Mouse (Mus musculus): ENCODE measurements around the gene Ctse. TPM values are rescaled to one million over a fixed set of nuclear protein-coding genes. Genes with fewer than 3 reads are reported as not detected.
A peak's percentile ranks its signal among the peaks of the same experiment; 100 is the strongest.

Ctse gene
- polyA plus RNA-seq, 1 experiment from 2014 or later = 46.8 TPM

GRCm38 (mm10) chr1:131698770-131699169, 60.7 kb downstream of the Ctse start:
- no peak overlapping the region for H3K9ac ChIP-seq (replicated peaks; ENCODE audit: low read depth, low read length)
- no peaks in the 10 kb centered on the region for H3K9me3 ChIP-seq (ENCODE audit: control insufficient read depth, low read depth, low read length)
- 90% methylated on average over 3 of the region's 3 CpGs for WGBS
- no peak overlapping the region for H3K4me2 ChIP-seq (replicated peaks; ENCODE audit: low read depth, low read length)
- H3K4me1 ChIP-seq (ENCODE audit: control insufficient read depth, insufficient read depth, low read length) = no peaks in the 10 kb centered on the region
- H3K36me3 ChIP-seq (ENCODE audit: control insufficient read depth, insufficient read depth, low read length) = no peaks in the 10 kb centered on the region
- no peak for ATAC-seq (ENCODE audit: insufficient number of reproducible peaks, insufficient read depth, low FRiP score, low read depth)
- H3K27ac ChIP-seq (ENCODE audit: low read length) = no peak overlapping the region
- H3K4me3 ChIP-seq (ENCODE audit: low read depth, low read length) = no peak overlapping the region
- no peaks in the 10 kb centered on the region for H3K27me3 ChIP-seq (ENCODE audit: control insufficient read depth, insufficient read depth, low read length)

- no peak overlapping the region for H3K27ac ChIP-seq (ENCODE audit: low read length)
- H3K4me3 ChIP-seq (ENCODE audit: low read depth, low read length) = no peak overlapping the region
- no peaks in the 10 kb centered on the region for H3K27me3 ChIP-seq (ENCODE audit: control insufficient read depth, insufficient read depth, low read length)
- no peaks in the 10 kb centered on the region for H3K36me3 ChIP-seq (ENCODE audit: control insufficient read depth, insufficient read depth, low read length)
- no peaks in the 10 kb centered on the region for H3K9me3 ChIP-seq (ENCODE audit: control insufficient read depth, low read depth, low read length)
- no peaks in the 10 kb centered on the region for H3K4me1 ChIP-seq (ENCODE audit: control insufficient read depth, insufficient read depth, low read length)
- no peak overlapping the region for H3K4me2 ChIP-seq (replicated peaks; ENCODE audit: low read depth, low read length)
- ATAC-seq (ENCODE audit: insufficient number of reproducible peaks, insufficient read depth, low FRiP score, low read depth) = no peak
- WGBS = 57% methylated on average over 4 of the region's 4 CpGs
- H3K9ac ChIP-seq (replicated peaks; ENCODE audit: low read depth, low read length) = no peak overlapping the region
These were observed 61.5 kb downstream of the Ctse start for GRCm38 (mm10) chr1:131699642-131700041.

DNA sequence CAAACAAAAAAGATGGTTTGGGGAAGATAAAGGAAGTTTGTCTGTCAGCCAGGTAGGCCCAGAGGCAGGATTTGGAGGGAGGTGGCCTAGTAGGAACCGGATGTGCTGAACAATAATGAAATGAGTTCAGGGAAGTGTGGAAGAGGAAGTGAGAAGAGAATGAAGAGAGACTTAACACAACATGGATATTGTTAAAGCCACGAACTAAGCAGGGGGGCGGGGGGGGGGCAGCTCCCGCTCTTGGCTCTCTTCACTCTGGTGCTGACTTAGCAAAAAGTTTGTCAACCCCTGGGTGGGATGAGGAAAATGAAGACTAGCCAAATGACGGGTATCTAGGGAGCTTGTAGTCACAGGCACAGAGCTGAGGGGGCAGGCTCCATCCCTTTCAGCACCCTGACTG, 62.3 kb downstream of the Ctse start:
- Histone ChIP-seq H3K4me2 (replicated peaks; ENCODE audit: low read depth, low read length) (no peak overlapping the region), H3K9ac (replicated peaks; ENCODE audit: low read depth, low read length) (no peak overlapping the region), H3K27ac (ENCODE audit: low read length) (no peak overlapping the region), H3K4me1 (ENCODE audit: control insufficient read depth, insufficient read depth, low read length) (no peaks in the 10 kb centered on the region), H3K27me3 (ENCODE audit: control insufficient read depth, insufficient read depth, low read length) (no peaks in the 10 kb centered on the region), H3K4me3 (ENCODE audit: low read depth, low read length) (no peak overlapping the region), H3K36me3 (ENCODE audit: control insufficient read depth, insufficient read depth, low read length) (no peaks in the 10 kb centered on the region), H3K9me3 (ENCODE audit: control insufficient read depth, low read depth, low read length) (no peaks in the 10 kb centered on the region)
- no peak for ATAC-seq (ENCODE audit: insufficient number of reproducible peaks, insufficient read depth, low FRiP score, low read depth)
- 75% methylated on average over 5 of the region's 5 CpGs for WGBS

GRCm38 (mm10) chr1:131701391-131701790, 63.3 kb downstream of the Ctse start:
- H3K4me1 ChIP-seq (ENCODE audit: control insufficient read depth, insufficient read depth, low read length) = no peaks in the 10 kb centered on the region

GRCm38 (mm10) chr1:131702094-131702766, 64.1 kb downstream of the Ctse start:
- no peaks in the 10 kb centered on the region for H3K36me3 ChIP-seq (ENCODE audit: control insufficient read depth, insufficient read depth, low read length)
- ATAC-seq (ENCODE audit: insufficient number of reproducible peaks, insufficient read depth, low FRiP score, low read depth) = no peak
- no peaks in the 10 kb centered on the region for H3K4me1 ChIP-seq (ENCODE audit: control insufficient read depth, insufficient read depth, low read length)
- H3K4me2 ChIP-seq (replicated peaks; ENCODE audit: low read depth, low read length) = no peak overlapping the region
- no peaks in the 10 kb centered on the region for H3K9me3 ChIP-seq (ENCODE audit: control insufficient read depth, low read depth, low read length)
- no peak overlapping the region for H3K27ac ChIP-seq (ENCODE audit: low read length)
- H3K4me3 ChIP-seq (ENCODE audit: low read depth, low read length) = no peak overlapping the region
- WGBS = 57% methylated on average over 8 of the region's 8 CpGs
- no peaks in the 10 kb centered on the region for H3K27me3 ChIP-seq (ENCODE audit: control insufficient read depth, insufficient read depth, low read length)
- H3K9ac ChIP-seq (replicated peaks; ENCODE audit: low read depth, low read length) = no peak overlapping the region

More at GRCm38 (mm10) chr1:131701391-131701790, 63.3 kb downstream of the Ctse start:
- 85% methylated on average over 5 of the region's 5 CpGs for WGBS
- H3K36me3 ChIP-seq (ENCODE audit: control insufficient read depth, insufficient read depth, low read length) = no peaks in the 10 kb centered on the region
- H3K4me3 ChIP-seq (ENCODE audit: low read depth, low read length) = no peak overlapping the region
- no peak overlapping the region for H3K27ac ChIP-seq (ENCODE audit: low read length)
- no peaks in the 10 kb centered on the region for H3K9me3 ChIP-seq (ENCODE audit: control insufficient read depth, low read depth, low read length)
- H3K9ac ChIP-seq (replicated peaks; ENCODE audit: low read depth, low read length) = no peak overlapping the region
- no peak overlapping the region for H3K4me2 ChIP-seq (replicated peaks; ENCODE audit: low read depth, low read length)
- ATAC-seq (ENCODE audit: insufficient number of reproducible peaks, insufficient read depth, low FRiP score, low read depth) = no peak
- no peaks in the 10 kb centered on the region for H3K27me3 ChIP-seq (ENCODE audit: control insufficient read depth, insufficient read depth, low read length)

DNA sequence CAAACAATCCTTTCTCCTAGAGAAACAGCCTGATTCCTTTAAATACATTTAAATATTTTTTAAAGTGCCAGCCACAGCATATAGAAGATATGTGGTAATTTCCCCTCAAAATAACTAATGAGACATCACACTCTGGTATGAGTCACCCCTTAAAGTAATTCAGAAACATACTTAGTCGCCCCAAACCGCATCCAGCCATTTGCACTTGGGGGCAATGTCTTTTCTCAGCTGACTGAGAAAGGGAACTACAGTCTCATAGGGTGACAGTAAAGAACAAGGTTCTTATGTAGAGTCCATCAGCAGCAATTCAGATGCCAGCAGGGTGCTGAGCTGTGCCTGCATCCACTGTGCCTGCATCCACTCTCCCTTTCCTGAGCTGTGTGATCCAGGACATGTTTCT, 65.4 kb downstream of the Ctse start:
- Histone ChIP-seq H3K27me3 (ENCODE audit: control insufficient read depth, insufficient read depth, low read length) (no peaks in the 10 kb centered on the region), H3K36me3 (ENCODE audit: control insufficient read depth, insufficient read depth, low read length) (no peaks in the 10 kb centered on the region), H3K4me2 (replicated peaks; ENCODE audit: low read depth, low read length) (no peak overlapping the region), H3K9ac (replicated peaks; ENCODE audit: low read depth, low read length) (no peak overlapping the region), H3K4me3 (ENCODE audit: low read depth, low read length) (no peak overlapping the region), H3K27ac (ENCODE audit: low read length) (no peak overlapping the region), H3K9me3 (ENCODE audit: control insufficient read depth, low read depth, low read length) (no peaks in the 10 kb centered on the region), H3K4me1 (ENCODE audit: control insufficient read depth, insufficient read depth, low read length) (no peaks in the 10 kb centered on the region)
- ATAC-seq (ENCODE audit: insufficient number of reproducible peaks, insufficient read depth, low FRiP score, low read depth) = no peak
- 72% methylated on average over 2 of the region's 2 CpGs for WGBS

- no peak for ATAC-seq (ENCODE audit: insufficient number of reproducible peaks, insufficient read depth, low FRiP score, low read depth)
- Histone ChIP-seq H3K9ac (replicated peaks; ENCODE audit: low read depth, low read length) (no peak overlapping the region), H3K4me3 (ENCODE audit: low read depth, low read length) (no peak overlapping the region), H3K27ac (ENCODE audit: low read length) (no peak overlapping the region), H3K4me2 (replicated peaks; ENCODE audit: low read depth, low read length) (no peak overlapping the region), H3K9me3 (ENCODE audit: control insufficient read depth, low read depth, low read length) (no peaks in the 10 kb centered on the region), H3K4me1 (ENCODE audit: control insufficient read depth, insufficient read depth, low read length) (no peaks in the 10 kb centered on the region), H3K36me3 (ENCODE audit: control insufficient read depth, insufficient read depth, low read length) (no peaks in the 10 kb centered on the region), H3K27me3 (ENCODE audit: control insufficient read depth, insufficient read depth, low read length) (no peaks in the 10 kb centered on the region)
- WGBS = 15% methylated on average over 4 of the region's 4 CpGs
These were observed 70.2 kb downstream of the Ctse start for GRCm38 (mm10) chr1:131708338-131708737.

DNA sequence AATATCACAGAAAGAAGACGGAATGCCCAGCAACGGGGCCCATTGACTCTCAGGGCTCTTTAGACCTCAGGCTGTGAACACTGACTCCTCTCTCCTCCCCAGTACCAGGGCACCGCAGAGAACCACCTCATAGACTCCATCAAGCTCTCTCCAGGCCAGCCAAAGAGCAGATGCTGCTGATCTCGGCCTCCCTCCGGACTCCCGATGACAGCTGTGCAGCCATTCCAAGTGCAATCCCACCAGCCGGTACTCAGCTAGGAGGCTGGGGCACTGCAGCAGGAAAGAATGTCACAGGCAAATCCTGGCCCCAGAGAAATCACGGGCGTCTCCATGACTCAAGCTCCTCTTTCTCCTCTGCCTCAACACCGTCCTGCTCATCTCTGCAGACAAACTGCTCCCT, 73.4 kb downstream of the Ctse start:
- Histone ChIP-seq H3K9me3 (ENCODE audit: control insufficient read depth, low read depth, low read length) (no peaks in the 10 kb centered on the region), H3K4me1 (ENCODE audit: control insufficient read depth, insufficient read depth, low read length) (no peaks in the 10 kb centered on the region), H3K27me3 (ENCODE audit: control insufficient read depth, insufficient read depth, low read length) (no peaks in the 10 kb centered on the region), H3K9ac (replicated peaks; ENCODE audit: low read depth, low read length) (no peak overlapping the region), H3K27ac (ENCODE audit: low read length) (no peak overlapping the region), H3K36me3 (ENCODE audit: control insufficient read depth, insufficient read depth, low read length) (no peaks in the 10 kb centered on the region), H3K4me2 (replicated peaks; ENCODE audit: low read depth, low read length) (no peak overlapping the region), H3K4me3 (ENCODE audit: low read depth, low read length) (no peak overlapping the region)
- ATAC-seq (ENCODE audit: insufficient number of reproducible peaks, insufficient read depth, low FRiP score, low read depth) = no peak
- 78% methylated on average over 10 of the region's 10 CpGs for WGBS

GRCm38 (mm10) chr1:131712386-131712785, 74.3 kb downstream of the Ctse start:
- H3K27ac ChIP-seq (ENCODE audit: low read length) = no peak overlapping the region
- peak; percentile 31; the same call in 1 of the 2 replicates for ATAC-seq (ENCODE audit: insufficient number of reproducible peaks, insufficient read depth, low FRiP score, low read depth)
- no peaks in the 10 kb centered on the region for H3K9me3 ChIP-seq (ENCODE audit: control insufficient read depth, low read depth, low read length)
- H3K4me2 ChIP-seq (replicated peaks; ENCODE audit: low read depth, low read length) = no peak overlapping the region
- no peaks in the 10 kb centered on the region for H3K27me3 ChIP-seq (ENCODE audit: control insufficient read depth, insufficient read depth, low read length)
- no peak overlapping the region for H3K9ac ChIP-seq (replicated peaks; ENCODE audit: low read depth, low read length)
- no peaks in the 10 kb centered on the region for H3K4me1 ChIP-seq (ENCODE audit: control insufficient read depth, insufficient read depth, low read length)
- 26% methylated on average over 2 of the region's 2 CpGs for WGBS
- H3K4me3 ChIP-seq (ENCODE audit: low read depth, low read length) = no peak overlapping the region
- no peaks in the 10 kb centered on the region for H3K36me3 ChIP-seq (ENCODE audit: control insufficient read depth, insufficient read depth, low read length)
